ENCODE assay signal across 9 mouse cellular contexts in genomic region chr5:19909071-19909470, GRCm38 (mm10).
DNase-seq lines count a peak whose midpoint lies in the region; ATAC-seq and TF ChIP-seq lines count a peak whose summit lies in the region.
"Had no signal": no experiment of that assay in that cellular context is flagged by ENCODE, and none has a peak within 500 bp of the region (broad histone marks: within the 10 kb centered on the region; RNA-seq: fewer than 3 reads in every experiment).

No protein-coding gene starts in this region.

- ATAC-seq in kidney, embryonic 14.5 days (ENCODE audit: low FRiP score, low TSS enrichment), result no peak
- no peak for ATAC-seq in embryonic facial prominence, embryonic 15.5 days (ENCODE audit: insufficient number of reproducible peaks, low FRiP score, low TSS enrichment, low read depth)
- no peak for ATAC-seq in intestine, postnatal 0 days
- peak; percentile 69 for ATAC-seq in midbrain, embryonic 14.5 days (ENCODE audit: low FRiP score, low TSS enrichment)

- DNase-seq in kidney, adult 8-10 months, result no peak
- peak; percentile 76 for DNase-seq in midbrain, embryonic 14.5 days
- no peak for DNase-seq in thymus, postnatal 36 days
- DNase-seq in urinary bladder, postnatal 4 days (ENCODE audit: low spot score in 2 of 2), result no peak
- no peak for DNase-seq in thymus, adult 18-20 months

- no peaks in the 10 kb centered on the region for H3K9me3 ChIP-seq in kidney, embryonic 14.5 days (ENCODE audit: control insufficient read depth, low read length)
- H3K9me3 ChIP-seq in embryonic facial prominence, embryonic 15.5 days (replicated peaks), result no peaks in the 10 kb centered on the region
- H3K9me3 ChIP-seq in intestine, postnatal 0 days (ENCODE audit: control insufficient read depth), result no peaks in the 10 kb centered on the region
- no peaks in the 10 kb centered on the region for H3K9me3 ChIP-seq in midbrain, embryonic 14.5 days (ENCODE audit: control insufficient read depth, low read length)
- H3K9me3 ChIP-seq: G1E had no signal

- no peak overlapping the region for H3K9ac ChIP-seq in kidney, embryonic 14.5 days (ENCODE audit: low read depth, low read length)
- no peak overlapping the region for H3K9ac ChIP-seq in embryonic facial prominence, embryonic 15.5 days
- no peak overlapping the region for H3K9ac ChIP-seq in intestine, postnatal 0 days (ENCODE audit: low read depth, low read length)
- peak overlapping the region; percentile 72 for H3K9ac ChIP-seq in midbrain, embryonic 14.5 days (replicated peaks; ENCODE audit: low read length)

- peaks cover 10% of the 10 kb centered on the region; the same call in 1 of the 2 replicates for H3K27me3 ChIP-seq in kidney, embryonic 14.5 days (ENCODE audit: control insufficient read depth, insufficient read depth, low read length)
- H3K27me3 ChIP-seq in embryonic facial prominence, embryonic 15.5 days, result no peaks in the 10 kb centered on the region
- H3K27me3 ChIP-seq in intestine, postnatal 0 days (replicated peaks; ENCODE audit: control insufficient read depth, insufficient read depth, low read length), result 0 out of 2 replicates have a peak, but pooled peaks cover 4% of the 10 kb centered on the region
- no peaks in the 10 kb centered on the region for H3K27me3 ChIP-seq in midbrain, embryonic 14.5 days (ENCODE audit: control insufficient read depth, insufficient read depth, low read length)

- no peak overlapping the region for H3K27ac ChIP-seq in kidney, embryonic 14.5 days (ENCODE audit: low read depth, low read length)
- H3K27ac ChIP-seq in embryonic facial prominence, embryonic 15.5 days (replicated peaks), result no peak overlapping the region
- H3K27ac ChIP-seq in intestine, postnatal 0 days (ENCODE audit: low read depth, low read length), result no peak overlapping the region
- H3K27ac ChIP-seq in midbrain, embryonic 14.5 days (replicated peaks; ENCODE audit: low read depth, low read length), result peak overlapping the region; percentile 86

- no peaks in the 10 kb centered on the region for H3K36me3 ChIP-seq in kidney, embryonic 14.5 days (ENCODE audit: control insufficient read depth, insufficient read depth, low read length)
- no peaks in the 10 kb centered on the region for H3K36me3 ChIP-seq in embryonic facial prominence, embryonic 15.5 days
- H3K36me3 ChIP-seq in intestine, postnatal 0 days (ENCODE audit: control insufficient read depth, insufficient read depth), result no peaks in the 10 kb centered on the region
- H3K36me3 ChIP-seq in midbrain, embryonic 14.5 days (ENCODE audit: control insufficient read depth, insufficient read depth, low read length), result no peaks in the 10 kb centered on the region
- H3K36me3 ChIP-seq: G1E had no signal

- H3K4me3 ChIP-seq in kidney, embryonic 14.5 days (ENCODE audit: low read length), result peak overlapping the region; percentile 34
- peak overlapping the region; percentile 45 for H3K4me3 ChIP-seq in embryonic facial prominence, embryonic 15.5 days (replicated peaks)
- H3K4me3 ChIP-seq in intestine, postnatal 0 days (ENCODE audit: low read depth, low read length), result no peak overlapping the region
- H3K4me3 ChIP-seq in midbrain, embryonic 14.5 days (replicated peaks; ENCODE audit: low read depth, low read length), result peak overlapping the region; percentile 56

- peak overlapping the region; percentile 62 for H3K4me2 ChIP-seq in kidney, embryonic 14.5 days (replicated peaks; ENCODE audit: low read depth, low read length)
- peak overlapping the region; percentile 77 for H3K4me2 ChIP-seq in embryonic facial prominence, embryonic 15.5 days (replicated peaks)
- peak overlapping the region; percentile 40 for H3K4me2 ChIP-seq in intestine, postnatal 0 days (replicated peaks; ENCODE audit: low read depth)
- peak overlapping the region; percentile 54 for H3K4me2 ChIP-seq in midbrain, embryonic 14.5 days (ENCODE audit: low read length)

- H3K4me1 ChIP-seq in kidney, embryonic 14.5 days (ENCODE audit: control insufficient read depth, insufficient read depth, low read length), result no peaks in the 10 kb centered on the region; the same call in 1 of the 2 replicates
- peaks cover 12% of the 10 kb centered on the region for H3K4me1 ChIP-seq in embryonic facial prominence, embryonic 15.5 days
- H3K4me1 ChIP-seq in intestine, postnatal 0 days (replicated peaks; ENCODE audit: control insufficient read depth, insufficient read depth, low read length), result no peaks in the 10 kb centered on the region
- 0 out of 2 replicates have a peak, but pooled peaks cover 5% of the 10 kb centered on the region for H3K4me1 ChIP-seq in midbrain, embryonic 14.5 days (ENCODE audit: control insufficient read depth, insufficient read depth, low read length)

- WGBS in kidney, embryonic 14.5 days, result 4% methylated on average over 11 of the region's 11 CpGs
- 3% methylated on average over 11 of the region's 11 CpGs for WGBS in embryonic facial prominence, embryonic 15.5 days
- WGBS in intestine, postnatal 0 days, result 10% methylated on average over 11 of the region's 11 CpGs
- 2% methylated on average over 11 of the region's 11 CpGs for WGBS in midbrain, embryonic 14.5 days

- TF ChIP-seq CTCF in intestine, postnatal 0 days (IDR thresholded peaks at IDR 0.05; ENCODE audit: low read depth), result no peak
